Mouse (Mus musculus) embryonic facial prominence, embryonic 10.5 days (tissue): ENCODE results near the gene Nos3. TPM values are rescaled to one million over a fixed set of nuclear protein-coding genes. Genes with fewer than 3 reads are reported as not detected.
A peak's percentile ranks its signal among the peaks of the same experiment; 100 is the strongest.

ENCODE experiments used
- DNase-seq: peaks from one replicate; pipeline ENCODE4 v3.0.0-alpha.2; 2017; ENCODE audit warnings: low spot score
- H3K27ac ChIP-seq: fragments of 300-500 bp; sonication (generic); replicated peaks from 2 replicates; pipeline ENCODE4 v1.5.1; 2016; ENCODE audit warnings: mild to moderate bottlenecking
- H3K27me3 ChIP-seq: fragments of 300-500 bp; sonication (generic); replicated peaks from 2 replicates; pipeline ENCODE4 v1.6.1; 2016; ENCODE audit warnings: low read depth, mild to moderate bottlenecking; ENCODE audit not compliant: poor library complexity, severe bottlenecking
- H3K36me3 ChIP-seq: fragments of 300-500 bp; sonication (generic); replicated peaks from 2 replicates; pipeline ENCODE4 v1.6.1; 2016; ENCODE audit warnings: mild to moderate bottlenecking, moderate library complexity
- H3K4me1 ChIP-seq: fragments of 300-500 bp; sonication (generic); 2 replicates; pipeline ENCODE4 v1.6.1; 2016
- H3K4me3 ChIP-seq: fragments of 300-500 bp; sonication (generic); 2 replicates; pipeline ENCODE4 v1.5.1; 2016; ENCODE audit warnings: mild to moderate bottlenecking, moderate library complexity
- H3K9me3 ChIP-seq: fragments of 300-500 bp; sonication (generic); 2 replicates; pipeline ENCODE4 v1.6.1; 2016; ENCODE audit warnings: mild to moderate bottlenecking
- WGBS: fragments of 180-500 bp; shearing (Covaris S2); methylation state at CpG from one replicate; pipeline ENCODE4 v1.1.7; 2016; 5-methylcytosine and 5-hydroxymethylcytosine counted together
- polyA plus RNA-seq: library from polyadenylated mRNA; unstranded; fragments of >200 nt; fragmentation: Nextera tagmentation; extraction: Ambion mirVana; gene quantifications from 2 replicates; pipeline ENCODE4 v1.2.1, GENCODE M21; 2016

Gene Nos3
- polyA plus RNA-seq, 1 experiment from 2014 or later: 7.7 TPM

GRCm38 (mm10) chr5:24364061-24364460 is 549 bp upstream of the Nos3 start:
- no peak overlapping the region for H3K27ac ChIP-seq
- no peaks in the 10 kb centered on the region for H3K36me3 ChIP-seq
- no peaks in the 10 kb centered on the region for H3K9me3 ChIP-seq
- DNase-seq: no peak
- no peak overlapping the region for H3K4me3 ChIP-seq
- 0 out of 2 replicates have a peak, but pooled peaks cover 3% of the 10 kb centered on the region for H3K27me3 ChIP-seq
- WGBS: 60% methylated on average over 3 of the region's 3 CpGs
- peaks cover 15% of the 10 kb centered on the region for H3K4me1 ChIP-seq

- Histone ChIP-seq H3K27me3 (0 out of 2 replicates have a peak, but pooled peaks cover 3% of the 10 kb centered on the region), H3K4me3 (peak overlapping the region; percentile 25), H3K4me1 (peaks cover 24% of the 10 kb centered on the region), H3K9me3 (no peaks in the 10 kb centered on the region), H3K36me3 (no peaks in the 10 kb centered on the region), H3K27ac (0 out of 2 replicates have a peak overlapping the region, but pooled peaks have one; percentile 37)
- no peak for DNase-seq
- WGBS: 84% methylated on average over 10 of the region's 10 CpGs
Measured at GRCm38 (mm10) chr5:24364963-24365362, 353 bp downstream of the Nos3 start.

GRCm38 (mm10) chr5:24365528-24365927 is 918 bp downstream of the Nos3 start:
- no peak for DNase-seq
- peaks cover 25% of the 10 kb centered on the region for H3K4me1 ChIP-seq
- no peaks in the 10 kb centered on the region for H3K9me3 ChIP-seq
- H3K4me3 ChIP-seq: peak overlapping the region; percentile 25; the same call in 1 of the 2 replicates
- H3K27ac ChIP-seq: no peak overlapping the region
- WGBS: 32% methylated on average over 5 of the region's 5 CpGs
- 0 out of 2 replicates have a peak, but pooled peaks cover 3% of the 10 kb centered on the region for H3K27me3 ChIP-seq
- no peaks in the 10 kb centered on the region for H3K36me3 ChIP-seq

GRCm38 (mm10) chr5:24366426-24366825 is 1.8 kb downstream of the Nos3 start:
- H3K27me3 ChIP-seq: 0 out of 2 replicates have a peak, but pooled peaks cover 3% of the 10 kb centered on the region
- H3K9me3 ChIP-seq: no peaks in the 10 kb centered on the region
- no peak overlapping the region for H3K4me3 ChIP-seq
- WGBS: 86% methylated on average over 9 of the region's 9 CpGs
- no peak overlapping the region for H3K27ac ChIP-seq
- no peaks in the 10 kb centered on the region for H3K36me3 ChIP-seq
- H3K4me1 ChIP-seq: peaks cover 25% of the 10 kb centered on the region
- DNase-seq: no peak

GRCm38 (mm10) chr5:24369767-24370166 is 5.2 kb downstream of the Nos3 start:
- Histone ChIP-seq H3K36me3 (no peaks in the 10 kb centered on the region), H3K4me3 (no peak overlapping the region), H3K9me3 (no peaks in the 10 kb centered on the region), H3K27ac (no peak overlapping the region), H3K4me1 (peaks cover 27% of the 10 kb centered on the region), H3K27me3 (0 out of 2 replicates have a peak, but pooled peaks cover 3% of the 10 kb centered on the region)
- no peak for DNase-seq
- 83% methylated on average over 9 of the region's 9 CpGs for WGBS

- Histone ChIP-seq H3K27me3 (no peaks in the 10 kb centered on the region), H3K27ac (no peak overlapping the region), H3K36me3 (no peaks in the 10 kb centered on the region), H3K4me1 (peaks cover 26% of the 10 kb centered on the region), H3K9me3 (no peaks in the 10 kb centered on the region), H3K4me3 (no peak overlapping the region)
- no peak for DNase-seq
- WGBS: 67% methylated on average over 5 of the region's 5 CpGs
Measured at GRCm38 (mm10) chr5:24373807-24374206, 9.2 kb downstream of the Nos3 start.

GRCm38 (mm10) chr5:24374216-24374615 is 9.6 kb downstream of the Nos3 start:
- no peak overlapping the region for H3K27ac ChIP-seq
- no peak overlapping the region for H3K4me3 ChIP-seq
- no peaks in the 10 kb centered on the region for H3K27me3 ChIP-seq
- H3K36me3 ChIP-seq: no peaks in the 10 kb centered on the region
- peaks cover 24% of the 10 kb centered on the region for H3K4me1 ChIP-seq
- WGBS: 83% methylated on average over 6 of the region's 6 CpGs
- DNase-seq: no peak
- no peaks in the 10 kb centered on the region for H3K9me3 ChIP-seq

GRCm38 (mm10) chr5:24374666-24375328 is 10.2 kb downstream of the Nos3 start:
- Histone ChIP-seq H3K27ac (no peak overlapping the region), H3K4me3 (no peak overlapping the region), H3K4me1 (peaks cover 24% of the 10 kb centered on the region), H3K9me3 (no peaks in the 10 kb centered on the region), H3K36me3 (no peaks in the 10 kb centered on the region), H3K27me3 (no peaks in the 10 kb centered on the region)
- 86% methylated on average over 7 of the region's 7 CpGs for WGBS
- no peak for DNase-seq

- Histone ChIP-seq H3K27ac (no peak overlapping the region), H3K9me3 (no peaks in the 10 kb centered on the region), H3K4me3 (no peak overlapping the region), H3K36me3 (no peaks in the 10 kb centered on the region), H3K27me3 (no peaks in the 10 kb centered on the region), H3K4me1 (peaks cover 34% of the 10 kb centered on the region)
- WGBS: 78% methylated on average over 2 of the region's 2 CpGs
- no peak for DNase-seq
Measured at GRCm38 (mm10) chr5:24378700-24379099, 14.1 kb downstream of the Nos3 start.

- Histone ChIP-seq H3K27me3 (peaks cover 3% of the 10 kb centered on the region), H3K4me3 (no peak overlapping the region), H3K27ac (no peak overlapping the region), H3K4me1 (peaks cover 38% of the 10 kb centered on the region), H3K9me3 (no peaks in the 10 kb centered on the region), H3K36me3 (no peaks in the 10 kb centered on the region)
- no peak for DNase-seq
- 73% methylated on average over 4 of the region's 4 CpGs for WGBS
Measured at GRCm38 (mm10) chr5:24379501-24379900, 14.9 kb downstream of the Nos3 start.

- H3K4me1 ChIP-seq: peaks cover 38% of the 10 kb centered on the region
- no peak overlapping the region for H3K27ac ChIP-seq
- H3K4me3 ChIP-seq: no peak overlapping the region
- DNase-seq: no peak
- no peaks in the 10 kb centered on the region for H3K36me3 ChIP-seq
- WGBS: 90% methylated on average over 4 of the region's 4 CpGs
- H3K27me3 ChIP-seq: peaks cover 13% of the 10 kb centered on the region
- H3K9me3 ChIP-seq: no peaks in the 10 kb centered on the region
Measured at GRCm38 (mm10) chr5:24380499-24380898, 15.9 kb downstream of the Nos3 start.

- DNase-seq: no peak
- WGBS: 78% methylated on average over 6 of the region's 6 CpGs
- Histone ChIP-seq H3K27me3 (peaks cover 23% of the 10 kb centered on the region), H3K4me3 (no peak overlapping the region), H3K4me1 (peaks cover 38% of the 10 kb centered on the region), H3K9me3 (no peaks in the 10 kb centered on the region), H3K27ac (no peak overlapping the region), H3K36me3 (no peaks in the 10 kb centered on the region)
Measured at GRCm38 (mm10) chr5:24381486-24381885, 16.9 kb downstream of the Nos3 start.

- peaks cover 40% of the 10 kb centered on the region for H3K4me1 ChIP-seq
- WGBS: 67% methylated on average over 2 of the region's 2 CpGs
- no peaks in the 10 kb centered on the region for H3K36me3 ChIP-seq
- peaks cover 28% of the 10 kb centered on the region for H3K27me3 ChIP-seq
- H3K4me3 ChIP-seq: no peak overlapping the region
- no peak overlapping the region for H3K27ac ChIP-seq
- no peaks in the 10 kb centered on the region for H3K9me3 ChIP-seq
- no peak for DNase-seq
Measured at GRCm38 (mm10) chr5:24381988-24382387, 17.4 kb downstream of the Nos3 start.
